Comparison of ENCODE assay signal across 14 mouse cellular contexts in the genomic region with DNA sequence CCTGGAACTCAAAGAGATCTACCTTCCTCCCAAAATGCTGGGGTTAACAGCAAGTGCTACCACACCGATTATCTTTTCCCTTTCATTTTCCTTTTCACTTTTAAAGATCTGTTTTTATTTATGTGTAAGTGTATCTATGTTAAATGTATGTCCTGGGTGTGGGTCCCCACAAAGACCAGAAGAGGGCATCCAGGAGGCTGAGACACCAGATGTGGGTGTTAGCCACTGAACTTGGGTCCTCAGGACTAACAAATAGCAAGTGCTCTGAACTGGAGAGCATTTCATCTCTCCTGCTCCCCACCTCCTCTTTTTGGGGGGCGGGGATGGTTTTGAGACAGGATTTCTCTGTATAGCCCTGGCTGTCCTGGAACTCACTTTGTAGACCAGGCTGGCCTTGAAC. TPM values are rescaled to one million over a fixed set of nuclear protein-coding genes. Genes with fewer than 3 reads are reported as not detected.
A peak's percentile ranks its signal among the peaks of the same experiment; 100 is the strongest.
DNase-seq lines count a peak whose midpoint lies in the region; ATAC-seq and TF ChIP-seq lines count a peak whose summit lies in the region.
"Had no signal": no experiment of that assay in that cellular context is flagged by ENCODE, and none has a peak within 500 bp of the region (broad histone marks: within the 10 kb centered on the region; RNA-seq: fewer than 3 reads in every experiment).

No protein-coding gene starts in this region.

- ATAC-seq in lung, postnatal 0 days: no peak

- H3K79me2 ChIP-seq in MEL (ENCODE audit: control insufficient read depth, insufficient read depth, low read length, poor library complexity): no peaks in the 10 kb centered on the region

- 0 out of 2 replicates have a peak, but pooled peaks cover 6% of the 10 kb centered on the region for H3K4me1 ChIP-seq in lung, postnatal 0 days (ENCODE audit: insufficient read depth, low read depth, low read length)
- H3K4me1 ChIP-seq in MEL (ENCODE audit: control insufficient read depth in 1 of 2, insufficient read depth in 2 of 2, low read length in 2 of 2): peaks cover 3 to 8% of the 10 kb centered on the region in 2 experiments; a peak in 3 of 4 replicates
- H3K4me1 ChIP-seq in small intestine, adult 2 months (ENCODE audit: control insufficient read depth, insufficient read depth, insufficient read length, low read length): no peaks in the 10 kb centered on the region; the same call in 1 of the 2 replicates

- TF ChIP-seq RAD21 in MEL (IDR thresholded peaks at IDR 0.05; ENCODE audit: low read depth, low read length): no peak

- H3K27me3 ChIP-seq in lung, postnatal 0 days (replicated peaks; ENCODE audit: insufficient read depth, low read length): no peaks in the 10 kb centered on the region
- H3K27me3 ChIP-seq in MEL (ENCODE audit: control insufficient read depth in 1 of 2, insufficient read depth in 2 of 2, low read length in 2 of 2): no peaks in the 10 kb centered on the region
- H3K27me3 ChIP-seq in small intestine, adult 2 months (ENCODE audit: control insufficient read depth, insufficient read depth, low read length): no peaks in the 10 kb centered on the region
- H3K27me3 ChIP-seq: kidney, embryonic 15.5 days had no signal

- no peak overlapping the region for H3K4me3 ChIP-seq in lung, postnatal 0 days (ENCODE audit: low read depth, low read length)
- peak overlapping the region in 1 of 2 experiments; percentile 30; a peak in 2 of 4 replicates for H3K4me3 ChIP-seq in MEL (ENCODE audit: control insufficient read depth in 1 of 2, insufficient read depth in 1 of 2, low read depth in 2 of 2, low read length in 2 of 2)
- no peak overlapping the region for H3K4me3 ChIP-seq in small intestine, adult 2 months (ENCODE audit: low read depth, low read length)

- TF ChIP-seq POLR2A in MEL (IDR thresholded peaks at IDR 0.05; ENCODE audit: control insufficient read depth in 1 of 2, insufficient read depth in 1 of 2, low read depth in 1 of 2, low read length in 2 of 2, poor library complexity in 1 of 2): no peak
- no peak for TF ChIP-seq POLR2A in small intestine, adult 2 months (IDR thresholded peaks at IDR 0.05; ENCODE audit: low read depth, low read length)

- no peak overlapping the region for H3K4me2 ChIP-seq in lung, postnatal 0 days (replicated peaks; ENCODE audit: low read depth, low read length)

- H3K9ac ChIP-seq in lung, postnatal 0 days (replicated peaks; ENCODE audit: low read depth): no peak overlapping the region
- H3K9ac ChIP-seq in MEL (ENCODE audit: control insufficient read depth, low read depth, low read length, poor library complexity, severe bottlenecking): no peak overlapping the region
- H3K9ac ChIP-seq: hindbrain, embryonic 14.5 days; kidney, embryonic 15.5 days; liver, embryonic 15.5 days had no signal

- TF ChIP-seq EP300 in lung, postnatal 0 days (IDR thresholded peaks at IDR 0.05): no peak
- no peak for TF ChIP-seq EP300 in MEL (IDR thresholded peaks at IDR 0.05; ENCODE audit: low read depth in 1 of 2, low read length in 2 of 2)

- H3K36me3 ChIP-seq in lung, postnatal 0 days (ENCODE audit: insufficient read depth, low read length): no peaks in the 10 kb centered on the region; the same call in 1 of the 2 replicates
- no peaks in the 10 kb centered on the region; a peak in 1 of 4 replicates for H3K36me3 ChIP-seq in MEL (ENCODE audit: control insufficient read depth in 1 of 2, insufficient read depth in 2 of 2, low read length in 2 of 2)
- H3K36me3 ChIP-seq in small intestine, adult 2 months (ENCODE audit: control insufficient read depth, insufficient read depth, low read length): peaks cover 11% of the 10 kb centered on the region

- DNase-seq in heart, adult 11 months: peak; percentile 87
- no peak for DNase-seq in heart, adult 18-20 months
- DNase-seq in lung, postnatal 0 days (ENCODE audit: low spot score): no peak
- no peak for DNase-seq in lung, postnatal 14 days
- peak; percentile 77 for DNase-seq in MEL (ENCODE audit: low read depth, low spot score)
- DNase-seq in embryo, embryonic 9.5 days (ENCODE audit: extremely low spot score): no peak
- DNase-seq in kidney, adult 11 months: no peak
- DNase-seq: cerebellum, adult 8-10 months; left cerebral cortex, postnatal 4 days had no signal

- WGBS in lung, postnatal 0 days: 92% methylated on average over 2 of the region's 2 CpGs
- 90% methylated on average over 2 of the region's 2 CpGs for WGBS in small intestine, adult 2 months

- no peak overlapping the region for H3K27ac ChIP-seq in lung, postnatal 0 days (ENCODE audit: low read length)
- no peak overlapping the region for H3K27ac ChIP-seq in MEL (ENCODE audit: control insufficient read depth, low read depth, low read length)
- H3K27ac ChIP-seq in small intestine, adult 2 months (ENCODE audit: insufficient read depth, low read depth, low read length): no peak overlapping the region
- H3K27ac ChIP-seq: hindbrain, embryonic 14.5 days; liver, embryonic 15.5 days had no signal

- H3K9me3 ChIP-seq in lung, postnatal 0 days (ENCODE audit: low read length): no peaks in the 10 kb centered on the region
- H3K9me3 ChIP-seq in MEL (replicated peaks; ENCODE audit: insufficient read depth, low read length): no peaks in the 10 kb centered on the region
- H3K9me3 ChIP-seq: G1E; kidney, embryonic 15.5 days; liver, embryonic 15.5 days had no signal

- TF ChIP-seq CTCF in lung, postnatal 0 days (IDR thresholded peaks at IDR 0.05): peak; percentile 29
- TF ChIP-seq CTCF in MEL (IDR thresholded peaks at IDR 0.05 in 2 of 3, conservative IDR thresholded peaks at IDR 0.05 in 1 of 3; ENCODE audit: control insufficient read depth in 1 of 3, insufficient read depth in 1 of 3, low read depth in 2 of 3, low read length in 3 of 3, poor library complexity in 1 of 3, severe bottlenecking in 1 of 3): peak in 2 of 3 experiments; percentile 29 to 44; a peak in 4 of 6 replicates
- peak; percentile 15; the same call in 1 of the 2 replicates for TF ChIP-seq CTCF in small intestine, adult 2 months (IDR thresholded peaks at IDR 0.05; ENCODE audit: extremely low read depth, insufficient read length, insufficient replicate concordance, low read depth, low read length)

TF ChIP-seq in MEL, 35 proteins besides CTCF, POLR2A, EP300 and RAD21:
- TF ChIP-seq MAFK (IDR thresholded peaks at IDR 0.05; ENCODE audit: borderline replicate concordance, low read depth, low read length) (no peak), SMC3 (IDR thresholded peaks at IDR 0.05; ENCODE audit: low read depth, low read length) (peak; percentile 17; the same call in 1 of the 2 replicates)

RNA-seq across cellular contexts. Expression of gene Bsn, which starts 12.0 kb away (rescaled TPM):
- total RNA-seq in heart, adult 18-20 months (2021): under 1 TPM; 0.02 to 0.08 TPM
- polyA plus RNA-seq in lung, postnatal 0 days (2015; fragmentation: Nextera tagmentation; extraction: Ambion mirVana): 0.06 and 0.12 TPM in 2 replicates
- total RNA-seq in MEL (2012; rRNA removed): 2.7 and 3.5 TPM in 2 replicates
- 1 to 10 TPM in 1 of 2 experiments, not detected in 1; 5.6 TPM for polyA plus RNA-seq in MEL (2012; ENCODE audit: insufficient read depth in 1 of 2, insufficient read length in 2 of 2, low read depth in 1 of 2, low replicate concordance in 2 of 2, missing spikeins in 1 of 2)
- polyA plus RNA-seq in small intestine, adult 2 months (2012; rRNA removed): 0.94 and 1.4 TPM in 2 replicates

Comparison
In these comparisons a context has a peak if more than half of its experiments do, and no peak if none do; other contexts are left out.
1. DNase-seq: peak in heart, adult 11 months (single experiment) and MEL (single experiment); none in heart, adult 18-20 months (0 of 2), lung, postnatal 0 days (single experiment), lung, postnatal 14 days (single experiment), embryo, embryonic 9.5 days (single experiment) and kidney, adult 11 months (single experiment).
2. Peak in every context shown above with its lines, with median percentiles within 50 percentile points of each other: CTCF ChIP-seq.